Mouse (Mus musculus): ENCODE measurements around the gene Cd79b.

The Cd79b gene

DNA sequence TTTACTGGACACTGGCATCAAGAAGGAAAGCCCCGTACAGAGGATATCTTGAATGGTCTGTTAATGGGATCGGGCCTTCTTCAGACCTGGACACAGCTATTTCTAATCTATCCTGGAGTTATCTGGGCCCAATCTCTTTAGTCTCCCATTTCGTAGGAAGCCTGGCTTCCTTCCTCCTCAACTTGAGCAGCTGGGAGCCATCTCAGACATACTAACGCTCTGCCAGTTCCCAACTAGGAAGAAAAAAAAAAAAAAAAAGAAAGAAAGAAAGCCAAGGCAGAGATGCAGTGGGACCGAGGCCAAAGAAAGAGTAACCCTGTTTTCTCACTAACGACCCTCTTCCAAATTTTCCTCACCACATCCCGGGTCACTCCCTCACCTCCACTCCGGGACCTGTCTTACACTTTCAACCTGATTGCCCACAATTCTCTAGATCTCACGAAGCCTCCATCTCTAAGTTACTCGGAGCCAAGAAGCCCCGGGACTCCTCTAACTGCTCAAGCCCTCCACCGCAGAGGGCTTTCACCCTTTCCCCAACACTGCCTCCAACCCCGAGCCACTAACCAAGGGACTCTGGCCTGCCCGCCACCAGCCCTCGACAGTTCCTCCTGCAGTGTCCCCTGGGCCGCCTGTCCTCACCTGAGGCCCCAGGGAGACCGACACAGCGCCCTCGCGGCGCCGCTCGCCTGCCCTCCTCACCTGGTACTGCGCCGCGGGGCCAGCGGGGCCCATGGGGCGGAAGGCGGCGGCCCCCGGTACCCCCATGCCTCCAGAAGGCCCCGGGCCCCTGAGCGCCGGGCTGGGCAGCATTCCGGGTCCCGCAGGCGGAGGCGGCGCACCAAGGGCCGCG lies 42.5 kb downstream of the Cd79b start:
- DNase-seq, result peak; percentile 63

DNA sequence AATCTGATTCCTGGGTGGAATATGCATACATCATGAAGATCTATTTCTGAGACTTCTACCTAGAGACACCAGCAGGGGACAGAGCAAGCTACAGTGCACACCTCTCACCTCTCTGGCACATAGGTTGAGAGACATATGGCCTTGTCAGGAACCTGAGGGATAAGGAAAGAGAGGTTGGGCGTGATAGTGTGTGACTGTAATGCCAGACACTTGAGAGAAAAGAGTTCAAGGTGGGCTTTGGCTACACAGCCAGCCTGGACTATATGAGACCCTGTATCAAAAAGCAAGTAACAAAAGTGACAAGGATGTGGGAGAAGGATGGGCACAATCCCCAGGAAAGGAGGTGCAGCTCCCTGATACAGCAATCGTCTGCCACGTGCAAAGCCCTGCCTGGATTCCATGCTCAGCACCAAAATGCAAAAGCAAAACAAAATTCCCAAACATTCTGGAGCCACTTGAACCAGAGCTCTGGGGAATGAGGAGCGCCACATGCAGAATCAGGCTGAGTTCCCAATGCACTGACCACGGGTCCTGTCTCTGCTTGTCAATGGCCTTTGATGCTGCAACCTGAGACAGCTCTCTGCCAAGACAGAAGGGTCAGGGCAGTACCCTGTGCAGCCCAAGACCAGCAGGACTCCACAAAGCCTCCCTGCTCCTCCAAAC lies 43.3 kb downstream of the Cd79b start:
- peak; percentile 55 for DNase-seq

DNA sequence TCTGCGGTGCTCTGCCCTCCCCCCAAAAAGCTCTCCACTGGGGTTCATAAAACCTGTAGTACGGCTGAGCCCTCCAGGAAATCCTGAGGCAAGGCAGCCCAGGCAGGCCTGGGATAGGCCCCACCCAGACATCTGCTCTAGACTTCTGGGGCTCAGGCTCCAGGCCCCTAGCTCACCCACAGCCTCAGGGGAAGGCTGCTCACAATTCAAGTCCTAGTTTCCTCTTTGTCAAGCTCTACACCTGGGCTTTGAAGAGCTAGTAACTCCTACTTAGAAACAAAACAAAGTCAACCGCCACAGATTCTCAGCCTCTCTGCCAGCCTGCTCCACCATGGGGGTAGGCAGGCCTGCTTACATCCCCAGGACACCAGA lies 45.5 kb downstream of the Cd79b start:
- DNase-seq, result peak; percentile 59

GRCm38 (mm10) chr11:106268326-106269059 lies 46.1 kb downstream of the Cd79b start:
- DNase-seq, result peak; percentile 87

DNA sequence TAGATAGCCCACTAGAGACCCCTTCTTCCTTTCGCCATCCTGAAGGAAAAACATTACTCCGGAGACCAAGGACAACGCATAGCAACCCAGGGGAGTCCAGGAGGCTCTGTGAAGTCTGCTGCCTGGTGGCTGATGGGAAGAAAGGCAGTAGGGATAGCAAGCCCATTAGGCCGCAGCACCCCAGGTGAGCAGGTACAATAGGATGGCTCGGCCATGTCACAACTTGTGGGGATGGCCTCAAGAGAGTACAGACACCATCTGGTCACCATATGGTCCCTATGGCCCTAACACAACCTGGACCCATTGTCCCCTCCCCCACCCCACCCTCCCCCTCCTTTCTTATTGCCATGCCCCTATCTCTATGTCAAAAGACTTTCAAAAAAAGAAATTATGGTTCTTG lies 46.7 kb downstream of the Cd79b start:
- DNase-seq, result peak; percentile 70

DNA sequence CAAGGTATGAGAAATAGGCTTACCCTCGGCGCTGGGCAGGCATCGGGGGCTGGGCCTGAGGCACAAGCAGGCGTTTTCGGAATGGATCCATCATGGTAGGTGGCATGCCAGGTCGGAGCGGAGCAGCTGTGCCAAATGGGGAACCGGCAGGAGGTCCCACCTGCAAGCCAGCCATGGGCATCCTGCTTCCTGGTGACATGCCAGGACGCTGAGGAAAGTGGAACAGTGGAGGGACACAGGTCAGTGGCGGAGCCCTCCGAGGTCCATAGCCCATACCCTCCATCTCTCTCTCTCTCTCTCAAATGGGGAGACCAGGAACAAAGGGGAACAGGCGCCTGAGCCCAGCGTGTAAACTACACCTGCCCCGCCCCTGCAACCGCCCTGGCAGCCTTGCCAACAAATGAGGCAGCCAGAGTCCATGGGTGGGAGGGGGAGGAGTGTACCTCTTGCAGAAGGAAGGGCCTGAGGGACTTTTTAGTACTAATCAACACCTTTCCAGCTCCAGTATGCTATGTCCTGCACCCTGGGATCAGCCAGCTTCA lies 47.2 kb downstream of the Cd79b start:
- peak; percentile 96 for DNase-seq

- no peak for DNase-seq
These were observed 48.1 kb downstream of the Cd79b start for GRCm38 (mm10) chr11:106266431-106266830.

- DNase-seq, result peak; percentile 44
These were observed 49.0 kb downstream of the Cd79b start for GRCm38 (mm10) chr11:106265570-106265969.

DNA sequence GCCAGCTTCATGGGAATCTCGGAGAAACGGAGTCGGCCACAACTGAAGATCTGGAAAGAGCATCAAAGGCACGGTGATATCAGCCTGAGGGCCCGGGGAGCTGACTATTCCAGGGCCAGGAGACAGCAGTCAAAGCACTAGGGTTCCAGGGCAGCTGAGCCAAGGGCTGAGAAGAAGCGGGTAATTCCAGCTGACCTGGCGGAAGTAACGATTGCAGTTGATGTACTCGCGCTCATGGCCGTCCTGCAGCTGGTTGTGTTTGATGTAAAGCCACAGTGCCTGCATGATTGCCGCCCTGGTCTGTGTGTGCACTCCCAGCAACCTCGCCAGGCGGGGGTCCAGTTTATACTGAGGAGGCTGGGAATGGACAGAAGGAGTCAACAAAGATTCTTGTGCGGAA lies 49.6 kb downstream of the Cd79b start:
- peak; percentile 30 for DNase-seq

- DNase-seq, result peak; percentile 35
These were observed 50.6 kb downstream of the Cd79b start for GRCm38 (mm10) chr11:106263963-106264362.
